Mouse (Mus musculus) kidney, adult 2 months (tissue): ENCODE data around the gene Dnal4.

Experiments used
- CTCF ChIP-seq: fragments of 200-500 bp; conservative IDR thresholded peaks from 2 replicates; pipeline ENCODE4 v1.5.1; 2011; ENCODE audit warnings: low read depth, mild to moderate bottlenecking, control low read depth, low read length, moderate library complexity, mixed read lengths; ENCODE audit not compliant: insufficient read depth, insufficient read length
- POLR2A ChIP-seq: fragments of 200-500 bp; IDR thresholded peaks from one replicate; pipeline ENCODE4 v1.6.1; 2011; ENCODE audit warnings: low read depth, low read length, control low read depth

DNA sequence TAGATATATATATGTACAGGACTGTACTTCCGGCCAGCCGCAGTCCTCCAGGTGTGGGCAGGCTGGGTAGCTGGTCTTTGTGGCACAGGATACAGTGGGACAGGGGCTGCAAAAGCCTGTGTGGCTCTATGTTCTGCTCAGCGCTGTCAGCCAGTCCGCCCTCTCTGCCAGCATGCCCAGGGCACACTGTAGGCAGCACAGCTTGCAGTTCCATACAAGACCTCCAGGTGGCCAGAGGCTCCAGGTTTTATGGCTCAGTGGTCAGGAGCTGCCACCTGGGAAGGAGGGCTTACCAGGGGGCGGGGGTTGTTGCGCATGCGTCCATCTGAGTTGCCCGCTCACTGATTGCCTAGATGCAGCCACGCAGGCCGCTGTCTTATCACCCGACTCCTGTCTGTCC lies 29.7 kb downstream of the Dnal4 start:
- TF ChIP-seq CTCF, result peak; percentile 47; the same call in 1 of the 2 replicates
- no peak for TF ChIP-seq POLR2A
